Mouse (Mus musculus): ENCODE measurements at regions not wholly inside any gene's neighbourhood (a gene's known extent, or its start where the extent isn't known, plus 50 kb on each side); places are given as distances from the start of the nearest gene placed in this dataset.

- DNase-seq = no peak
Observed at GRCm38 (mm10) chr17:45341573-45341972, 92.0 kb downstream of the Cdc5l start.

- no peak for DNase-seq
Observed at GRCm38 (mm10) chr17:45340851-45341250, 92.7 kb downstream of the Cdc5l start.

- no peak for DNase-seq
Observed at GRCm38 (mm10) chr17:45339226-45339625, 94.3 kb downstream of the Cdc5l start.

GRCm38 (mm10) chr17:45338086-45338485 lies 95.5 kb downstream of the Cdc5l start:
- no peak for DNase-seq

GRCm38 (mm10) chr17:45335586-45336151 lies 97.9 kb downstream of the Cdc5l start:
- no peak for DNase-seq

GRCm38 (mm10) chr17:45334732-45335381 lies 98.7 kb downstream of the Cdc5l start:
- DNase-seq = no peak

GRCm38 (mm10) chr17:45332321-45332720 lies 101.2 kb downstream of the Cdc5l start:
- no peak for DNase-seq

GRCm38 (mm10) chr17:45329241-45329640 lies 104.3 kb downstream of the Cdc5l start:
- no peak for DNase-seq

- no peak for DNase-seq
Observed at GRCm38 (mm10) chr17:45326726-45327125, 106.8 kb downstream of the Cdc5l start.

GRCm38 (mm10) chr17:45326173-45326572 lies 107.4 kb downstream of the Cdc5l start:
- DNase-seq = no peak

- no peak for DNase-seq
Observed at GRCm38 (mm10) chr17:45322842-45323241, 110.7 kb downstream of the Cdc5l start.

GRCm38 (mm10) chr17:45320074-45320473 lies 113.5 kb downstream of the Cdc5l start:
- no peak for DNase-seq

- no peak for DNase-seq
Observed at GRCm38 (mm10) chr17:45318211-45319076, 115.1 kb downstream of the Cdc5l start.

- peak; percentile 83 for DNase-seq
Observed at GRCm38 (mm10) chr17:45312510-45313266, 120.8 kb downstream of the Cdc5l start.

- no peak for DNase-seq
Observed at GRCm38 (mm10) chr17:45306506-45306905, 127.0 kb downstream of the Cdc5l start.

- DNase-seq = no peak
Observed at GRCm38 (mm10) chr17:45303183-45303582, 130.4 kb downstream of the Cdc5l start.

GRCm38 (mm10) chr17:45298355-45298754 lies 135.2 kb downstream of the Cdc5l start:
- DNase-seq = no peak

GRCm38 (mm10) chr17:45297860-45298259 lies 135.7 kb downstream of the Cdc5l start:
- DNase-seq = no peak

GRCm38 (mm10) chr17:45296363-45296762 lies 137.2 kb downstream of the Cdc5l start:
- DNase-seq = no peak

- DNase-seq = no peak
Observed at GRCm38 (mm10) chr17:45294886-45295285, 138.7 kb downstream of the Cdc5l start.

- DNase-seq = no peak
Observed at GRCm38 (mm10) chr17:45294256-45294865, 139.2 kb downstream of the Cdc5l start.

GRCm38 (mm10) chr17:45292883-45293282 lies 140.7 kb downstream of the Cdc5l start:
- DNase-seq = no peak
